Mouse (Mus musculus) spleen, adult 2 months (tissue): ENCODE data around the gene Wdr17. TPM values are rescaled to one million over a fixed set of nuclear protein-coding genes. Genes with fewer than 3 reads are reported as not detected.

Experiments
- DNase-seq, 2 experiments: peaks; one replicate each; pipeline versions ENCODE4 v3.0.0 to v3.0.0-alpha.2; 2012 to 2021; ENCODE audit warnings: low spot score in 2 of 2, low read depth in 1 of 2
- H3K27ac ChIP-seq: fragments of 200-500 bp; 2 replicates; pipeline ENCODE4 v1.5.1; 2012; ENCODE audit warnings: low read length, inconsistent platforms; ENCODE audit not compliant: insufficient read depth
- H3K27me3 ChIP-seq: fragments of 200-500 bp; 2 replicates; pipeline ENCODE4 v1.6.1; 2012; ENCODE audit warnings: mild to moderate bottlenecking, moderate library complexity, low read length, inconsistent platforms; ENCODE audit not compliant: control insufficient read depth, insufficient read depth
- H3K36me3 ChIP-seq: fragments of 200-500 bp; 2 replicates; pipeline ENCODE4 v1.6.1; 2012; ENCODE audit warnings: mild to moderate bottlenecking, low read length, inconsistent platforms; ENCODE audit not compliant: control insufficient read depth, insufficient read depth
- H3K4me1 ChIP-seq: fragments of 200-500 bp; 2 replicates; pipeline ENCODE4 v1.6.1; 2011; ENCODE audit warnings: inconsistent platforms; ENCODE audit not compliant: control insufficient read depth, insufficient read depth, insufficient read length
- H3K4me3 ChIP-seq: fragments of 200-500 bp; 2 replicates; pipeline ENCODE4 v1.5.1; 2011; ENCODE audit warnings: mild to moderate bottlenecking, inconsistent platforms; ENCODE audit not compliant: insufficient read depth, insufficient read length; ENCODE audit errors: extremely low read depth
- CTCF ChIP-seq: fragments of 200-500 bp; IDR thresholded peaks from 2 replicates; pipeline ENCODE4 v1.5.1; 2011; ENCODE audit warnings: mild to moderate bottlenecking, inconsistent platforms; ENCODE audit not compliant: insufficient read depth, insufficient read length, insufficient replicate concordance; ENCODE audit errors: extremely low read depth
- POLR2A ChIP-seq: fragments of 200-500 bp; IDR thresholded peaks from 2 replicates; pipeline ENCODE4 v1.6.1; 2011; ENCODE audit warnings: low read depth, low read length, inconsistent platforms
- WGBS: fragments of 180-500 bp; shearing (Covaris S2); methylation state at CpG from one replicate; pipeline ENCODE4 v1.1.7; 2018; 5-methylcytosine and 5-hydroxymethylcytosine counted together
- polyA plus RNA-seq: library from polyadenylated mRNA; depleted of rRNA; stranded (reverse); fragments of >200 nt; gene quantifications from 2 replicates; pipeline ENCODE4 v1.2.3, GENCODE M21; 2012

The Wdr17 gene
- polyA plus RNA-seq, 1 experiment = not detected

- no peak overlapping the region for H3K4me3 ChIP-seq
- WGBS = 91% methylated on average over 5 of the region's 5 CpGs
- H3K27me3 ChIP-seq = no peaks in the 10 kb centered on the region
- TF ChIP-seq POLR2A (no peak), CTCF (no peak)
- H3K36me3 ChIP-seq = no peaks in the 10 kb centered on the region
- DNase-seq = no peak
- no peaks in the 10 kb centered on the region for H3K4me1 ChIP-seq
- no peak overlapping the region for H3K27ac ChIP-seq
These were observed 50.7 kb downstream of the Wdr17 start for GRCm38 (mm10) chr8:54836029-54836959.

- Histone ChIP-seq H3K36me3 (no peaks in the 10 kb centered on the region), H3K4me1 (no peaks in the 10 kb centered on the region), H3K27me3 (no peaks in the 10 kb centered on the region), H3K27ac (no peak overlapping the region), H3K4me3 (no peak overlapping the region)
- no peak for DNase-seq
- no peak for TF ChIP-seq CTCF
- TF ChIP-seq POLR2A = no peak
- WGBS = 24% methylated on average over 4 of the region's 4 CpGs
These were observed 57.1 kb downstream of the Wdr17 start for GRCm38 (mm10) chr8:54829794-54830426.

- Histone ChIP-seq H3K36me3 (no peaks in the 10 kb centered on the region), H3K27ac (no peak overlapping the region), H3K4me1 (no peaks in the 10 kb centered on the region), H3K4me3 (no peak overlapping the region), H3K27me3 (no peaks in the 10 kb centered on the region)
- WGBS = 90% methylated on average over 2 of the region's 2 CpGs
- DNase-seq = no peak
- no peak for TF ChIP-seq POLR2A
- no peak for TF ChIP-seq CTCF
These were observed 59.0 kb downstream of the Wdr17 start for GRCm38 (mm10) chr8:54827974-54828373.

- Histone ChIP-seq H3K27me3 (no peaks in the 10 kb centered on the region), H3K36me3 (no peaks in the 10 kb centered on the region), H3K4me1 (no peaks in the 10 kb centered on the region), H3K4me3 (no peak overlapping the region), H3K27ac (no peak overlapping the region)
- TF ChIP-seq POLR2A (no peak), CTCF (no peak)
- no peak for DNase-seq
- WGBS = 91% methylated on average over 5 of the region's 5 CpGs
These were observed 64.0 kb downstream of the Wdr17 start for GRCm38 (mm10) chr8:54822956-54823355.

- no peak for TF ChIP-seq CTCF
- no peak overlapping the region for H3K4me3 ChIP-seq
- H3K4me1 ChIP-seq = no peaks in the 10 kb centered on the region
- no peaks in the 10 kb centered on the region for H3K36me3 ChIP-seq
- H3K27ac ChIP-seq = no peak overlapping the region
- no peak for DNase-seq
- H3K27me3 ChIP-seq = no peaks in the 10 kb centered on the region
These were observed 68.3 kb downstream of the Wdr17 start for GRCm38 (mm10) chr8:54818651-54819050.

- Histone ChIP-seq H3K27me3 (no peaks in the 10 kb centered on the region), H3K4me1 (no peaks in the 10 kb centered on the region), H3K36me3 (no peaks in the 10 kb centered on the region), H3K4me3 (no peak overlapping the region), H3K27ac (no peak overlapping the region)
- WGBS = 65% methylated on average over 6 of the region's 6 CpGs
- TF ChIP-seq CTCF = no peak
- no peak for TF ChIP-seq POLR2A
- DNase-seq = no peak
These were observed 78.8 kb downstream of the Wdr17 start for GRCm38 (mm10) chr8:54808217-54808616.

GRCm38 (mm10) chr8:54806173-54806572 lies 80.8 kb downstream of the Wdr17 start:
- Histone ChIP-seq H3K4me3 (no peak overlapping the region), H3K36me3 (no peaks in the 10 kb centered on the region), H3K27ac (no peak overlapping the region), H3K4me1 (no peaks in the 10 kb centered on the region), H3K27me3 (no peaks in the 10 kb centered on the region)
- TF ChIP-seq POLR2A = no peak
- no peak for TF ChIP-seq CTCF
- DNase-seq = no peak
- WGBS = 91% methylated on average over 6 of the region's 6 CpGs
